Mouse (Mus musculus): ENCODE measurements around the gene Shisa6.

GRCm38 (mm10) chr11:66267029-66267428 lies 258.7 kb downstream of the Shisa6 start:
- no peak for TF ChIP-seq CTCF (IDR thresholded peaks at IDR 0.05; ENCODE audit: borderline replicate concordance, insufficient read depth, low read depth, low read length)
- TF ChIP-seq POLR2A (IDR thresholded peaks at IDR 0.05; ENCODE audit: borderline replicate concordance, insufficient read depth, low read length), result no peak

Data from cerebellum, adult 2 months (tissue).